Mouse (Mus musculus): ENCODE data around the gene Dnah7a. TPM values are rescaled to one million over a fixed set of nuclear protein-coding genes. Genes with fewer than 3 reads are reported as not detected.
"Not testable (repeated sequence)": the region's sequence is repeated elsewhere in the genome, so short reads cannot be mapped to it uniquely, and the experiment has no call there.

Dnah7a gene
- polyA plus RNA-seq, 1 experiment from 2014 or later = 2.8 TPM

DNA sequence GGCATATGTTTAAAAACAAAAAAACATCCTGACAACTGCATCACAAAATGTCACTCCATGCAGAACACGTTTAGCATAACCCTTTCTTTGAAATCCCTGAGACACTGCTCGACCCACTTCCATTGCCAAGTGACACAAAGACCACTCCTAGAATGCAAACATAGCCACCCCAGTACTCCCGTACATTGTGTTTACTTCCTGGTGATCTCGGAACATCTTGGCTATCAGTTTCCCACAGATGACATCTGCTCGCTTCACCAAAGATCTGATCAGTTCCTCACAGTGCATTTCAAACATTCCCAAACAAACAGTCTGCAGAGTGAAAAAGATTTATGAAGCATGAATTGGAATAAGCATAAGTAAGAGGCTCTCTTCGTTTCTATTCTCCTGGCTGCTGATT is 76.6 kb downstream of the Dnah7a start:
- Histone ChIP-seq H3K9ac (ENCODE audit: low read length) (no peak overlapping the region), H3K36me3 (ENCODE audit: control insufficient read depth, insufficient read depth, low read length) (no peaks in the 10 kb centered on the region), H3K9me3 (ENCODE audit: control insufficient read depth, low read length) (no peaks in the 10 kb centered on the region), H3K4me1 (ENCODE audit: control insufficient read depth, insufficient read depth, low read length) (no peaks in the 10 kb centered on the region), H3K4me3 (ENCODE audit: low read depth, low read length) (no peak overlapping the region), H3K4me2 (ENCODE audit: low read depth, severe bottlenecking) (no peak overlapping the region), H3K27ac (replicated peaks; ENCODE audit: low read depth, low read length) (no peak overlapping the region), H3K27me3 (ENCODE audit: control insufficient read depth, insufficient read depth, low read length) (no peaks in the 10 kb centered on the region)
- DNase-seq (ENCODE audit: low spot score) = no peak
- ATAC-seq (ENCODE audit: insufficient number of reproducible peaks, low FRiP score, low TSS enrichment, low read depth) = no peak
- 70% methylated on average over 6 of the region's 6 CpGs for WGBS

DNA sequence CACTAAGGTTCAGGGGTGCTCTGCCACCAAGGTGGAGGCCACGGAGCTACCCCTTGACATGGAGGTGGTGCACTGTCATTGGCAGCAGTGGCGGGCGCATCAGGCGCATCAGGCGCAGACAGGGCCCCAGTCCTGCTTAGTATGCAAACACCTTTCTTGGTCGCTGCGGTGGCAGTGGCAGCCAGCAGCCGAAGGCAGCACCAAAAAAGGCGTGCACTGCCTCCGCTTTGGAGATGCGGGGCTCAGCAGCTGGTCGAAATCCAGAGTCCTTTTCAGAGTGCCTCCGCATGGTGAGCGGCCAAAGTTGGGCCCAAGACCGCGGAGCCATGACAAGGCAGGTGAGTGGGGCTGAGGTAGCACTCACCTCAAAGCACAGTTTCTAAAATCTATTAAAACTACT is 93.1 kb downstream of the Dnah7a start:
- H3K4me1 ChIP-seq (ENCODE audit: control insufficient read depth, insufficient read depth, low read length) = no peaks in the 10 kb centered on the region
- 89% methylated on average over 16 of the region's 16 CpGs for WGBS

DNA sequence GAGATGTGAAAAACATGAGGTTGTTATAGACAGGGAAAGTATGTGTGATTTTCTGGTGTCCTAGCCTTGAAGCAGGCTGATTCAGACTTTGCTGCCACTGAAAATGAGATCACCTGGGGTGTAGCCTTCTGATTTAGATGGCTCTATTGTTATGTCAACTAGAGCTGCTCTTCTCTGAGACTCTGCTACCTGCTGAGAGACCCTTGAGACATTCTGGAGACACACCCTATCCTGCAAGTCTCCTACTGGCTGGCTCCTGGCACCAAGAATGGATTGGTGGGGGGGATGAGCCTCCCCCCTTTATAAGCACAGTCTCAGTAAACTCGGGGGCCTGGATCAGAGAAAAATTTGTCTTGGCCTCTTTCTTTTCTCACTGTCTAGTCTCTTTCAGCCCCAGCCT is 125.3 kb downstream of the Dnah7a start:
- 18% methylated on average over 1 of the region's 1 CpGs for WGBS
- not testable (repeated sequence) for H3K9ac ChIP-seq (ENCODE audit: low read length); H3K4me3 ChIP-seq (ENCODE audit: low read depth, low read length); H3K4me1 ChIP-seq (ENCODE audit: control insufficient read depth, insufficient read depth, low read length); H3K27me3 ChIP-seq (ENCODE audit: control insufficient read depth, insufficient read depth, low read length); ATAC-seq (ENCODE audit: insufficient number of reproducible peaks, low FRiP score, low TSS enrichment, low read depth); H3K4me2 ChIP-seq (ENCODE audit: low read depth, severe bottlenecking); H3K36me3 ChIP-seq (ENCODE audit: control insufficient read depth, insufficient read depth, low read length); H3K27ac ChIP-seq (replicated peaks; ENCODE audit: low read depth, low read length); DNase-seq (ENCODE audit: low spot score); H3K9me3 ChIP-seq (ENCODE audit: control insufficient read depth, low read length)

More for the DNA sequence above, 93.1 kb downstream of the Dnah7a start:
- H3K27ac ChIP-seq (replicated peaks; ENCODE audit: low read depth, low read length) = no peak overlapping the region
- H3K36me3 ChIP-seq (ENCODE audit: control insufficient read depth, insufficient read depth, low read length) = no peaks in the 10 kb centered on the region
- no peak for ATAC-seq (ENCODE audit: insufficient number of reproducible peaks, low FRiP score, low TSS enrichment, low read depth)
- no peaks in the 10 kb centered on the region for H3K27me3 ChIP-seq (ENCODE audit: control insufficient read depth, insufficient read depth, low read length)
- H3K9ac ChIP-seq (ENCODE audit: low read length) = no peak overlapping the region
- no peak overlapping the region for H3K4me3 ChIP-seq (ENCODE audit: low read depth, low read length)
- no peak for DNase-seq (ENCODE audit: low spot score)
- no peak overlapping the region for H3K4me2 ChIP-seq (ENCODE audit: low read depth, severe bottlenecking)
- H3K9me3 ChIP-seq (ENCODE audit: control insufficient read depth, low read length) = peaks cover 3% of the 10 kb centered on the region; the same call in 1 of the 2 replicates

DNA sequence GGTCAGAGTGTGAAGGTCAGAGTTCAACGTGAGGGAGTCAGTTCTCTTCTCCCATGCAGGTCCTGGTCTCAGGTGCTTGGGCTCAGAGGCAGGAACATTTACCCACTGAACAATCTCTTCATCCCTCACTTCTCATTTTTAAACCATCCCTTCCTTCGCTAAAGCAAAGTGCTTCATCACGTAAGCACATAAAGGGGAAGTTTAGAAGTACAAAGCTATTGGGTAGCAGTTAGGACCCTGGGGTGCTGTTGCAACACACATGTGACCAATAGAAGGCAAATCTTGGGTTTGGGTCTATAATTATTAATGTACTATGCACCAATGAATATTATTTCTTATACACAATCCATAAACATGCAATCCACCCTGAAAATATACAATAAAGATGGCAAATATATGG is 148.7 kb downstream of the Dnah7a start:
- 88% methylated on average over 3 of the region's 3 CpGs for WGBS
- not testable (repeated sequence) for H3K9ac ChIP-seq (ENCODE audit: low read length); H3K27me3 ChIP-seq (ENCODE audit: control insufficient read depth, insufficient read depth, low read length); DNase-seq (ENCODE audit: low spot score); ATAC-seq (ENCODE audit: insufficient number of reproducible peaks, low FRiP score, low TSS enrichment, low read depth); H3K27ac ChIP-seq (replicated peaks; ENCODE audit: low read depth, low read length); H3K4me1 ChIP-seq (ENCODE audit: control insufficient read depth, insufficient read depth, low read length); H3K36me3 ChIP-seq (ENCODE audit: control insufficient read depth, insufficient read depth, low read length); H3K4me2 ChIP-seq (ENCODE audit: low read depth, severe bottlenecking); H3K9me3 ChIP-seq (ENCODE audit: control insufficient read depth, low read length); H3K4me3 ChIP-seq (ENCODE audit: low read depth, low read length)

GRCm38 (mm10) chr1:53547018-53547417 is 159.6 kb downstream of the Dnah7a start:
- not testable (repeated sequence) for H3K27ac ChIP-seq (replicated peaks; ENCODE audit: low read depth, low read length); H3K4me1 ChIP-seq (ENCODE audit: control insufficient read depth, insufficient read depth, low read length); H3K9ac ChIP-seq (ENCODE audit: low read length); H3K36me3 ChIP-seq (ENCODE audit: control insufficient read depth, insufficient read depth, low read length); DNase-seq (ENCODE audit: low spot score); H3K27me3 ChIP-seq (ENCODE audit: control insufficient read depth, insufficient read depth, low read length); H3K4me3 ChIP-seq (ENCODE audit: low read depth, low read length); H3K9me3 ChIP-seq (ENCODE audit: control insufficient read depth, low read length); ATAC-seq (ENCODE audit: insufficient number of reproducible peaks, low FRiP score, low TSS enrichment, low read depth); H3K4me2 ChIP-seq (ENCODE audit: low read depth, severe bottlenecking)
- 95% methylated on average over 10 of the region's 10 CpGs for WGBS

GRCm38 (mm10) chr1:53538356-53538755 is 168.2 kb downstream of the Dnah7a start:
- H3K27ac ChIP-seq (replicated peaks; ENCODE audit: low read depth, low read length); H3K4me1 ChIP-seq (ENCODE audit: control insufficient read depth, insufficient read depth, low read length); H3K4me3 ChIP-seq (ENCODE audit: low read depth, low read length); DNase-seq (ENCODE audit: low spot score); H3K27me3 ChIP-seq (ENCODE audit: control insufficient read depth, insufficient read depth, low read length); H3K9me3 ChIP-seq (ENCODE audit: control insufficient read depth, low read length); H3K36me3 ChIP-seq (ENCODE audit: control insufficient read depth, insufficient read depth, low read length); ATAC-seq (ENCODE audit: insufficient number of reproducible peaks, low FRiP score, low TSS enrichment, low read depth); H3K4me2 ChIP-seq (ENCODE audit: low read depth, severe bottlenecking); H3K9ac ChIP-seq (ENCODE audit: low read length): not testable (repeated sequence)
- 68% methylated on average over 2 of the region's 2 CpGs for WGBS

DNA sequence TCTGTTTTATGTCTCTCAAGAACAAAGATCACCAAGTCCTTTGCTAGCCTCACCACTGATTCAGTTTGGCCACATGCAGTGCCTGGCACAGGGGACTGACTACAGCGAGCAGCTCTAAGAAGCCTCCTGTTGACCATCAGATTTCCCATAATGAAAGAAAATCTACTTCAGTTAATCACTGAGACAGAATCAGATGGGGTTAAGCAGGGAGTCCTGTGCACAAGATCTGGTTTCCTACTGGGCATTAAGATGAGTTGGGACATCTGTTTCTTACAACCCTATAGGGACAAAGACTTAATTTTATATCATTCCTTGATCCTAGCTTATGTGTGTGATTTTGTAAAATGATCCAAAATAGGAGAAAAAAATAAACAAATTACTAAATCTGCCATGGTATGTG is 171.8 kb downstream of the Dnah7a start:
- not testable (repeated sequence) for H3K9me3 ChIP-seq (ENCODE audit: control insufficient read depth, low read length); H3K36me3 ChIP-seq (ENCODE audit: control insufficient read depth, insufficient read depth, low read length); H3K27ac ChIP-seq (replicated peaks; ENCODE audit: low read depth, low read length); H3K4me2 ChIP-seq (ENCODE audit: low read depth, severe bottlenecking); H3K4me1 ChIP-seq (ENCODE audit: control insufficient read depth, insufficient read depth, low read length); H3K9ac ChIP-seq (ENCODE audit: low read length); H3K4me3 ChIP-seq (ENCODE audit: low read depth, low read length); DNase-seq (ENCODE audit: low spot score); ATAC-seq (ENCODE audit: insufficient number of reproducible peaks, low FRiP score, low TSS enrichment, low read depth); H3K27me3 ChIP-seq (ENCODE audit: control insufficient read depth, insufficient read depth, low read length)
- WGBS = 86% methylated on average over 1 of the region's 1 CpGs

DNA sequence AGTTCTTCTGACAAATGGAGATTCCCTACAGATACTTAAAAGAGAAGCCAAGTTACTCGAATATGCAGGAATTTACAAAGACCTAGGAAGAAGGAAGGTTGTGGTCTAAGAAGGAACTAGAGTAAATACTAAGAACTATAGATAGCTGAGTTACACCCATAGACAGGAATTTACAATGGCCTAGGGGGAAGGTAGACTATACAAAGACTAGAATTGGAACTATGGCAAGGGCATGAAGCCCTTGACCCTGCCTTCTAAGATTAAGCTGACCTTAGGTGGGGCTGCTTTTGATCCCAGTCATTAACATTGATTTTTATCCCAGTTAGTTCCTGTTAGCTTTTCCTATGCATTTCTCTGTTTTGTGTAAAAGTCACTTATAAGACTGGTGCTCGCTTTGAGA is 180.6 kb downstream of the Dnah7a start:
- not testable (repeated sequence) for H3K4me2 ChIP-seq (ENCODE audit: low read depth, severe bottlenecking); H3K27me3 ChIP-seq (ENCODE audit: control insufficient read depth, insufficient read depth, low read length); H3K4me1 ChIP-seq (ENCODE audit: control insufficient read depth, insufficient read depth, low read length); H3K36me3 ChIP-seq (ENCODE audit: control insufficient read depth, insufficient read depth, low read length); H3K9ac ChIP-seq (ENCODE audit: low read length); H3K4me3 ChIP-seq (ENCODE audit: low read depth, low read length); ATAC-seq (ENCODE audit: insufficient number of reproducible peaks, low FRiP score, low TSS enrichment, low read depth); H3K9me3 ChIP-seq (ENCODE audit: control insufficient read depth, low read length); DNase-seq (ENCODE audit: low spot score); H3K27ac ChIP-seq (replicated peaks; ENCODE audit: low read depth, low read length)
- 80% methylated on average over 2 of the region's 2 CpGs for WGBS

DNA sequence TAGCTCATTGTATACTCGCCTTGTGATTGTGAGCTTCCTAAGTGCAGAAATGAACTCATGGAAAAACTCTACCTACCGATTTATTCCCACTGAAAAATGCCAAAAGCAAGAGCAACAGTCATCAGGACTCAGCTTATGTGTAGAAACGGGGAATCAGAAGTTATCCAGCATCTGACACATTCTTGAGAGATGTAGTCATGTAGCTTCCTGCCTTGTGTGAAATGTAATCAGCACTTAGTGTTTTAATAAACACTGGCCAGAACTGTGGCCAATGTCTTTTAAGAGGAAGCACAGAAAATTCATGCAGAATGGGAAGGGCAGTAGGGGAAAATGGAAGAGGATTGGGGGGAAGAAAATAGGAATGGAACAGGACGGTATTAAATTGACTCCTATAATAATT is 232.9 kb downstream of the Dnah7a start:
- Histone ChIP-seq H3K9ac (ENCODE audit: low read length) (no peak overlapping the region), H3K27ac (replicated peaks; ENCODE audit: low read depth, low read length) (no peak overlapping the region), H3K27me3 (ENCODE audit: control insufficient read depth, insufficient read depth, low read length) (no peaks in the 10 kb centered on the region), H3K4me2 (ENCODE audit: low read depth, severe bottlenecking) (no peak overlapping the region), H3K4me1 (ENCODE audit: control insufficient read depth, insufficient read depth, low read length) (no peaks in the 10 kb centered on the region), H3K36me3 (ENCODE audit: control insufficient read depth, insufficient read depth, low read length) (no peaks in the 10 kb centered on the region), H3K4me3 (ENCODE audit: low read depth, low read length) (no peak overlapping the region), H3K9me3 (ENCODE audit: control insufficient read depth, low read length) (no peaks in the 10 kb centered on the region)
- WGBS = 80% methylated on average over 4 of the region's 4 CpGs
- no peak for ATAC-seq (ENCODE audit: insufficient number of reproducible peaks, low FRiP score, low TSS enrichment, low read depth)
- no peak for DNase-seq (ENCODE audit: low spot score)

Data from limb, embryonic 11.5 days (tissue).